ENCODE assay signal across 13 mouse cellular contexts in the genomic region with DNA sequence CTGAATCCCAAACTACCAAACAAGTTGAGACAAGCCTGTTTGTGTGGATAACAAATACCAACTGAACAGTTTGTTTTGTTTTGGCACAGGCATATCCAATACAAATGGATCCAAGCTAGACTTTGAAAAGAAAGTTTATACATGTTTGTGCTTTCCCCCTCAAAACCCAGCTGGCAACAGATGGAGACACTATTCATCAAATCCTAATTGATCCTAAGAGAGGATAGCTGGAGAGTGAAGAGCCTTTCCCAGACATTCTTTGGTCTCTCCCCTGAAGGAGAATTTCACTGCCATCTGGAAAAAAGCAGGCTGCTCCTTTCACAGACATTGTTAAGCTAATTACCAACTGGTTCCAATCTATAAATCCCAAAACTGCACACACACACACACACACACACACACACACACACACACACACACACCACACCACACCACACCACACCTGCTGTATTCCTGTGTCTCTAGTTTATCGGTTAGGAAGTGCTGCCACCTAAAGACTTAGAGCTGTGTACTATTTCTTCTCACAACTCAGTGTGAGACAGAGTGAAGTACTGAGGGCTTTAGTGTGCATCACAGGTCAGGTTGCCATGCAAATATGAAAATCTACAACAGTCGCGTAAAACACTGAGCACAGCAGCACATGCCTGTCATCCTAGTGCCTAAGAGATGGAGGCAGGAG.
DNase-seq lines count a peak whose midpoint lies in the region; ATAC-seq and TF ChIP-seq lines count a peak whose summit lies in the region.
"Had no signal": no experiment of that assay in that cellular context is flagged by ENCODE, and none has a peak within 500 bp of the region (broad histone marks: within the 10 kb centered on the region; RNA-seq: fewer than 3 reads in every experiment).

No protein-coding gene starts in this region.

- no peak overlapping the region for H3K9ac ChIP-seq in hindbrain, embryonic 11.5 days (ENCODE audit: low read depth, low read length)
- no peak overlapping the region for H3K9ac ChIP-seq in hindbrain, embryonic 13.5 days
- H3K9ac ChIP-seq in midbrain, embryonic 16.5 days (ENCODE audit: low read depth, low read length) = no peak overlapping the region
- H3K9ac ChIP-seq: liver, embryonic 15.5 days had no signal

- TF ChIP-seq CTCF in brain, embryonic 14.5 days (IDR thresholded peaks at IDR 0.05; ENCODE audit: borderline replicate concordance, extremely low read depth, insufficient read depth, insufficient read length) = no peak

- H3K4me3 ChIP-seq in hindbrain, embryonic 11.5 days (ENCODE audit: low read depth, low read length) = no peak overlapping the region
- no peak overlapping the region for H3K4me3 ChIP-seq in hindbrain, embryonic 10.5 days
- no peak overlapping the region for H3K4me3 ChIP-seq in hindbrain, embryonic 13.5 days
- no peak overlapping the region for H3K4me3 ChIP-seq in midbrain, embryonic 16.5 days (ENCODE audit: low read depth, low read length)
- H3K4me3 ChIP-seq: erythroblast, embryonic 14.5 days; liver, embryonic 15.5 days had no signal

- no peaks in the 10 kb centered on the region for H3K9me3 ChIP-seq in hindbrain, embryonic 11.5 days (ENCODE audit: control insufficient read depth, low read length)
- H3K9me3 ChIP-seq in hindbrain, embryonic 10.5 days = no peaks in the 10 kb centered on the region
- no peaks in the 10 kb centered on the region for H3K9me3 ChIP-seq in hindbrain, embryonic 13.5 days
- H3K9me3 ChIP-seq in midbrain, embryonic 16.5 days (replicated peaks; ENCODE audit: control insufficient read depth, low read length, poor library complexity, severe bottlenecking) = no peaks in the 10 kb centered on the region
- H3K9me3 ChIP-seq: liver, embryonic 15.5 days had no signal

- ATAC-seq in hindbrain, embryonic 11.5 days (ENCODE audit: low FRiP score) = 0 out of 2 replicates have a peak, but pooled peaks have one; percentile 27
- ATAC-seq in hindbrain, embryonic 13.5 days (ENCODE audit: low FRiP score) = 0 out of 2 replicates have a peak, but pooled peaks have one; percentile 46
- ATAC-seq in midbrain, embryonic 16.5 days = peak; percentile 78
- ATAC-seq: Patski had no signal

- H3K27ac ChIP-seq in hindbrain, embryonic 11.5 days (ENCODE audit: low read depth, low read length) = no peak overlapping the region
- no peak overlapping the region for H3K27ac ChIP-seq in hindbrain, embryonic 10.5 days
- no peak overlapping the region for H3K27ac ChIP-seq in hindbrain, embryonic 13.5 days
- H3K27ac ChIP-seq in midbrain, embryonic 16.5 days (ENCODE audit: low read length) = no peak overlapping the region
- H3K27ac ChIP-seq: liver, embryonic 15.5 days had no signal

- no peaks in the 10 kb centered on the region for H3K36me3 ChIP-seq in hindbrain, embryonic 11.5 days (ENCODE audit: control insufficient read depth, insufficient read depth, low read length)
- no peaks in the 10 kb centered on the region for H3K36me3 ChIP-seq in hindbrain, embryonic 10.5 days
- no peaks in the 10 kb centered on the region for H3K36me3 ChIP-seq in hindbrain, embryonic 13.5 days
- H3K36me3 ChIP-seq in midbrain, embryonic 16.5 days (ENCODE audit: control insufficient read depth, insufficient read depth, low read length) = no peaks in the 10 kb centered on the region
- H3K36me3 ChIP-seq: liver, embryonic 15.5 days had no signal

- H3K4me1 ChIP-seq in hindbrain, embryonic 11.5 days (replicated peaks; ENCODE audit: control insufficient read depth, insufficient read depth, low read length) = no peaks in the 10 kb centered on the region
- H3K4me1 ChIP-seq in hindbrain, embryonic 10.5 days (replicated peaks) = no peaks in the 10 kb centered on the region
- no peaks in the 10 kb centered on the region for H3K4me1 ChIP-seq in hindbrain, embryonic 13.5 days (replicated peaks)
- no peaks in the 10 kb centered on the region for H3K4me1 ChIP-seq in midbrain, embryonic 16.5 days (ENCODE audit: control insufficient read depth, insufficient read depth, low read length)
- H3K4me1 ChIP-seq: liver, embryonic 15.5 days had no signal

- no peak for DNase-seq in hindbrain, embryonic 11.5 days (ENCODE audit: low spot score)
- no peak for DNase-seq in hindbrain, embryonic 10.5 days (ENCODE audit: low spot score)
- DNase-seq in brain, embryonic 14.5 days (ENCODE audit: low read depth) = peak; percentile 79
- no peak for DNase-seq in lung, postnatal 36 days
- no peak for DNase-seq in testis, postnatal 14 days (ENCODE audit: low spot score)
- DNase-seq in right cerebral cortex, postnatal 36 days (ENCODE audit: low spot score in 2 of 2) = no peak
- DNase-seq: cerebellum, postnatal 10 days; heart, postnatal 10 days had no signal

- H3K4me2 ChIP-seq in hindbrain, embryonic 11.5 days (replicated peaks; ENCODE audit: low read depth, low read length) = no peak overlapping the region
- H3K4me2 ChIP-seq in hindbrain, embryonic 13.5 days = no peak overlapping the region
- no peak overlapping the region for H3K4me2 ChIP-seq in midbrain, embryonic 16.5 days (ENCODE audit: low read length)
- H3K4me2 ChIP-seq: liver, embryonic 15.5 days had no signal

- WGBS in hindbrain, embryonic 11.5 days = 81% methylated on average over 3 of the region's 3 CpGs
- 89% methylated on average over 3 of the region's 3 CpGs for WGBS in hindbrain, embryonic 10.5 days
- WGBS in hindbrain, embryonic 13.5 days = 91% methylated on average over 3 of the region's 3 CpGs
- WGBS in midbrain, embryonic 16.5 days = 85% methylated on average over 3 of the region's 3 CpGs

- TF ChIP-seq POLR2A in brain, embryonic 14.5 days (IDR thresholded peaks at IDR 0.05; ENCODE audit: borderline replicate concordance, extremely low read depth, insufficient read depth, insufficient read length, poor library complexity, severe bottlenecking) = no peak

- H3K27me3 ChIP-seq in hindbrain, embryonic 11.5 days (ENCODE audit: control insufficient read depth, insufficient read depth, low read length) = no peaks in the 10 kb centered on the region
- H3K27me3 ChIP-seq in hindbrain, embryonic 10.5 days (ENCODE audit: insufficient read depth, poor library complexity, severe bottlenecking) = no peaks in the 10 kb centered on the region
- H3K27me3 ChIP-seq in hindbrain, embryonic 13.5 days = no peaks in the 10 kb centered on the region
- no peaks in the 10 kb centered on the region for H3K27me3 ChIP-seq in midbrain, embryonic 16.5 days (ENCODE audit: control insufficient read depth, insufficient read depth, low read depth, low read length)
- H3K27me3 ChIP-seq: liver, embryonic 15.5 days; Patski had no signal

Comparison
In these comparisons a context has a peak if more than half of its experiments do, and no peak if none do; other contexts are left out.
1. ATAC-seq: peak in every context shown above with its lines; median percentile 78 in midbrain, embryonic 16.5 days; 46 in hindbrain, embryonic 13.5 days; 27 in hindbrain, embryonic 11.5 days.